Mouse (Mus musculus): ENCODE results near the gene Ptcra. TPM values are rescaled to one million over a fixed set of nuclear protein-coding genes. Genes with fewer than 3 reads are reported as not detected.
"Not testable (repeated sequence)": the region's sequence is repeated elsewhere in the genome, so short reads cannot be mapped to it uniquely, and the experiment has no call there.

The Ptcra gene
- polyA plus RNA-seq, 1 experiment: 2.0 TPM

GRCm38 (mm10) chr17:46767868-46768267, 4.4 kb upstream of the Ptcra start:
- TF ChIP-seq POLR2A (IDR thresholded peaks at IDR 0.05; ENCODE audit: borderline replicate concordance, control insufficient read depth, low read depth, low read length) (no peak), CTCF (IDR thresholded peaks at IDR 0.05; ENCODE audit: control insufficient read depth, insufficient read depth, low read length) (no peak)
- no peaks in the 10 kb centered on the region for H3K4me1 ChIP-seq (ENCODE audit: control insufficient read depth, insufficient read depth, low read length)
- 29% methylated on average over 8 of the region's 8 CpGs for WGBS
- no peak overlapping the region for H3K4me3 ChIP-seq (replicated peaks; ENCODE audit: control insufficient read depth, low read depth, low read length)
- no peak overlapping the region for H3K27ac ChIP-seq (ENCODE audit: control insufficient read depth, insufficient read depth, low read depth, low read length, poor library complexity)

GRCm38 (mm10) chr17:46764916-46765315, 1.4 kb upstream of the Ptcra start:
- H3K4me3 ChIP-seq (replicated peaks; ENCODE audit: control insufficient read depth, low read depth, low read length); H3K27ac ChIP-seq (ENCODE audit: control insufficient read depth, insufficient read depth, low read depth, low read length, poor library complexity); H3K4me1 ChIP-seq (ENCODE audit: control insufficient read depth, insufficient read depth, low read length): not testable (repeated sequence)
- 76% methylated on average over 9 of the region's 9 CpGs for WGBS

- Histone ChIP-seq H3K4me3 (replicated peaks; ENCODE audit: control insufficient read depth, low read depth, low read length) (no peak overlapping the region), H3K27ac (ENCODE audit: control insufficient read depth, insufficient read depth, low read depth, low read length, poor library complexity) (no peak overlapping the region), H3K4me1 (ENCODE audit: control insufficient read depth, insufficient read depth, low read length) (no peaks in the 10 kb centered on the region)
- WGBS: 81% methylated on average over 12 of the region's 12 CpGs
- TF ChIP-seq POLR2A (IDR thresholded peaks at IDR 0.05; ENCODE audit: borderline replicate concordance, control insufficient read depth, low read depth, low read length) (no peak), CTCF (IDR thresholded peaks at IDR 0.05; ENCODE audit: control insufficient read depth, insufficient read depth, low read length) (no peak)
Measured at GRCm38 (mm10) chr17:46758753-46759152, 4.8 kb downstream of the Ptcra start.

GRCm38 (mm10) chr17:46751794-46752556, 11.5 kb downstream of the Ptcra start, which contains the start of gene Cnpy3:
Gene Cnpy3, minus strand, starts transcription at chr17:46752214.
- Histone ChIP-seq H3K27ac (ENCODE audit: control insufficient read depth, insufficient read depth, low read depth, low read length, poor library complexity) (peak within 1 kb of the TSS; percentile 89), H3K4me3 (replicated peaks; ENCODE audit: control insufficient read depth, low read depth, low read length) (peak within 1 kb of the TSS; percentile 91), H3K4me1 (ENCODE audit: control insufficient read depth, insufficient read depth, low read length) (no peaks in the 10 kb centered on the region; the same call in 1 of the 2 replicates)
- under 1% methylated on average over 58 of the region's 58 CpGs for WGBS
- TF ChIP-seq POLR2A (IDR thresholded peaks at IDR 0.05; ENCODE audit: borderline replicate concordance, control insufficient read depth, low read depth, low read length) (peak; percentile 80; the same call in 1 of the 2 replicates), CTCF (IDR thresholded peaks at IDR 0.05; ENCODE audit: control insufficient read depth, insufficient read depth, low read length) (0 out of 2 replicates have a peak, but pooled peaks have one; percentile 2)

GRCm38 (mm10) chr17:46751056-46751793, 12.3 kb downstream of the Ptcra start:
- WGBS: 2% methylated on average over 16 of the region's 16 CpGs
- Histone ChIP-seq H3K4me1 (ENCODE audit: control insufficient read depth, insufficient read depth, low read length) (no peaks in the 10 kb centered on the region; the same call in 1 of the 2 replicates), H3K4me3 (replicated peaks; ENCODE audit: control insufficient read depth, low read depth, low read length) (peak overlapping the region; percentile 91), H3K27ac (ENCODE audit: control insufficient read depth, insufficient read depth, low read depth, low read length, poor library complexity) (peak overlapping the region; percentile 89)
- no peak for TF ChIP-seq POLR2A (IDR thresholded peaks at IDR 0.05; ENCODE audit: borderline replicate concordance, control insufficient read depth, low read depth, low read length)

GRCm38 (mm10) chr17:46750580-46750979, 12.9 kb downstream of the Ptcra start:
- Histone ChIP-seq H3K27ac (ENCODE audit: control insufficient read depth, insufficient read depth, low read depth, low read length, poor library complexity) (peak overlapping the region; percentile 89), H3K4me3 (replicated peaks; ENCODE audit: control insufficient read depth, low read depth, low read length) (peak overlapping the region; percentile 70), H3K4me1 (ENCODE audit: control insufficient read depth, insufficient read depth, low read length) (no peaks in the 10 kb centered on the region; the same call in 1 of the 2 replicates)
- WGBS: 51% methylated on average over 4 of the region's 4 CpGs
- TF ChIP-seq POLR2A (IDR thresholded peaks at IDR 0.05; ENCODE audit: borderline replicate concordance, control insufficient read depth, low read depth, low read length) (no peak), CTCF (IDR thresholded peaks at IDR 0.05; ENCODE audit: control insufficient read depth, insufficient read depth, low read length) (no peak)

- no peak for TF ChIP-seq POLR2A (IDR thresholded peaks at IDR 0.05; ENCODE audit: borderline replicate concordance, control insufficient read depth, low read depth, low read length)
- TF ChIP-seq CTCF (IDR thresholded peaks at IDR 0.05; ENCODE audit: control insufficient read depth, insufficient read depth, low read length): no peak
- Histone ChIP-seq H3K4me3 (replicated peaks; ENCODE audit: control insufficient read depth, low read depth, low read length) (no peak overlapping the region), H3K27ac (ENCODE audit: control insufficient read depth, insufficient read depth, low read depth, low read length, poor library complexity) (no peak overlapping the region), H3K4me1 (ENCODE audit: control insufficient read depth, insufficient read depth, low read length) (no peaks in the 10 kb centered on the region; the same call in 1 of the 2 replicates)
- WGBS: 72% methylated on average over 5 of the region's 5 CpGs
Measured at GRCm38 (mm10) chr17:46749282-46749681, 14.2 kb downstream of the Ptcra start.

GRCm38 (mm10) chr17:46747806-46748205, 15.7 kb downstream of the Ptcra start:
- TF ChIP-seq CTCF (IDR thresholded peaks at IDR 0.05; ENCODE audit: control insufficient read depth, insufficient read depth, low read length): no peak
- no peak for TF ChIP-seq POLR2A (IDR thresholded peaks at IDR 0.05; ENCODE audit: borderline replicate concordance, control insufficient read depth, low read depth, low read length)

More at GRCm38 (mm10) chr17:46747806-46748205, 15.7 kb downstream of the Ptcra start:
- Histone ChIP-seq H3K27ac (ENCODE audit: control insufficient read depth, insufficient read depth, low read depth, low read length, poor library complexity) (no peak overlapping the region), H3K4me1 (ENCODE audit: control insufficient read depth, insufficient read depth, low read length) (no peaks in the 10 kb centered on the region; the same call in 1 of the 2 replicates), H3K4me3 (replicated peaks; ENCODE audit: control insufficient read depth, low read depth, low read length) (no peak overlapping the region)
- 91% methylated on average over 2 of the region's 2 CpGs for WGBS

Measured in bone marrow, adult 2 months (tissue).